Mouse (Mus musculus): ENCODE data around the gene Dok3. TPM values are rescaled to one million over a fixed set of nuclear protein-coding genes. Genes with fewer than 3 reads are reported as not detected.
"Not testable (repeated sequence)": the region's sequence is repeated elsewhere in the genome, so short reads cannot be mapped to it uniquely, and the experiment has no call there.

Dok3 gene
- polyA plus RNA-seq, 1 experiment from 2014 or later = 3.6 TPM

DNA sequence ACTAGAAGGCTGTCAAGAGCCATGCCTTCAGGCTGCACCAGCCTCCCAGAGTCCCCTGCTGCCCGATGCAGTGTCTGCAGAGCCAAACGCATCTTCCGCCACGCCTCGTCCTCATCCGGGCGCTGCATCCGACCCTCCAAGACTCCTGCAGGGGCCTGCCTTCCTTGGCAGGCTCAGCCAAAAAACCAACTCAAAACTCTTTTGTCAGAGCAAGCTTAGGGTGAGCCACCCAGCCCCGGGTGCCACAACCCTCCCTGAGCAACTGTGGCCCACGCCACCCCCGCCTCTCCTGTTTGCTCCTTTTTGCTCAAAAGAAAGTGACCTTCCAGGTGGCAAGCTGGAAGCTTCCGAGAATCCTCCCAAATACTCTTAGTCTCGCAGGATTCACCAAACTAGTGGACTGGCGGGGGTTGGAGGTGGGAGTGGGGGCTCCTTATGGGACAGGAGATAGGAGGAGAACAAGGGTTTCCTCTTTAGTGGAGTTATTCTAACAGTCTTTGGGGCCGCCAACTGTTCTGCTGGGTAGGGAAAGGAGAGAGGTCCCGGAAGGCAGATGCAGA is 40.7 kb upstream of the Dok3 start:
- Histone ChIP-seq H3K36me3 (ENCODE audit: control insufficient read depth, insufficient read depth, low read length) (no peaks in the 10 kb centered on the region), H3K27me3 (replicated peaks; ENCODE audit: control insufficient read depth, insufficient read depth, low read length) (no peaks in the 10 kb centered on the region), H3K9ac (ENCODE audit: low read depth, low read length) (peak overlapping the region; percentile 90), H3K27ac (ENCODE audit: low read depth, low read length) (peak overlapping the region; percentile 94), H3K4me3 (ENCODE audit: low read length) (peak overlapping the region; percentile 87), H3K4me1 (ENCODE audit: control insufficient read depth, insufficient read depth, low read depth, low read length) (peaks cover 28% of the 10 kb centered on the region), H3K9me3 (ENCODE audit: control insufficient read depth, low read length) (no peaks in the 10 kb centered on the region), H3K4me2 (ENCODE audit: low read length) (peak overlapping the region; percentile 90)
- WGBS = 3% methylated on average over 16 of the region's 16 CpGs
- peak; percentile 8; the same call in 1 of the 2 replicates for ATAC-seq

GRCm38 (mm10) chr13:55568524-55568923 is 39.4 kb upstream of the Dok3 start:
- H3K27me3 ChIP-seq (replicated peaks; ENCODE audit: control insufficient read depth, insufficient read depth, low read length); H3K27ac ChIP-seq (ENCODE audit: low read depth, low read length); ATAC-seq; H3K9me3 ChIP-seq (ENCODE audit: control insufficient read depth, low read length); H3K9ac ChIP-seq (ENCODE audit: low read depth, low read length); H3K4me2 ChIP-seq (ENCODE audit: low read length); H3K36me3 ChIP-seq (ENCODE audit: control insufficient read depth, insufficient read depth, low read length); H3K4me3 ChIP-seq (ENCODE audit: low read length): not testable (repeated sequence)
- peaks cover 28% of the 10 kb centered on the region for H3K4me1 ChIP-seq (ENCODE audit: control insufficient read depth, insufficient read depth, low read depth, low read length)
- 88% methylated on average over 3 of the region's 4 CpGs for WGBS

GRCm38 (mm10) chr13:55567949-55568348 is 38.9 kb upstream of the Dok3 start:
- whole genome bisulfite sequencing = 92% methylated on average over 2 of the region's 2 CpGs
- Histone ChIP-seq H3K9ac (ENCODE audit: low read depth, low read length) (no peak overlapping the region), H3K4me1 (ENCODE audit: control insufficient read depth, insufficient read depth, low read depth, low read length) (peaks cover 28% of the 10 kb centered on the region), H3K9me3 (ENCODE audit: control insufficient read depth, low read length) (no peaks in the 10 kb centered on the region), H3K27me3 (replicated peaks; ENCODE audit: control insufficient read depth, insufficient read depth, low read length) (no peaks in the 10 kb centered on the region), H3K36me3 (ENCODE audit: control insufficient read depth, insufficient read depth, low read length) (no peaks in the 10 kb centered on the region), H3K4me3 (ENCODE audit: low read length) (no peak overlapping the region), H3K27ac (ENCODE audit: low read depth, low read length) (no peak overlapping the region), H3K4me2 (ENCODE audit: low read length) (no peak overlapping the region)
- no peak for ATAC-seq

- Histone ChIP-seq H3K9ac (ENCODE audit: low read depth, low read length) (no peak overlapping the region), H3K27me3 (replicated peaks; ENCODE audit: control insufficient read depth, insufficient read depth, low read length) (no peaks in the 10 kb centered on the region), H3K9me3 (ENCODE audit: control insufficient read depth, low read length) (no peaks in the 10 kb centered on the region), H3K4me2 (ENCODE audit: low read length) (no peak overlapping the region), H3K4me3 (ENCODE audit: low read length) (no peak overlapping the region), H3K27ac (ENCODE audit: low read depth, low read length) (no peak overlapping the region), H3K4me1 (ENCODE audit: control insufficient read depth, insufficient read depth, low read depth, low read length) (peaks cover 25% of the 10 kb centered on the region), H3K36me3 (ENCODE audit: control insufficient read depth, insufficient read depth, low read length) (no peaks in the 10 kb centered on the region)
- 86% methylated on average over 6 of the region's 6 CpGs for WGBS
- no peak for ATAC-seq
Measured at GRCm38 (mm10) chr13:55567001-55567400, 37.9 kb upstream of the Dok3 start.

- H3K36me3 ChIP-seq (ENCODE audit: control insufficient read depth, insufficient read depth, low read length) = no peaks in the 10 kb centered on the region
- no peaks in the 10 kb centered on the region for H3K9me3 ChIP-seq (ENCODE audit: control insufficient read depth, low read length)
- H3K4me2 ChIP-seq (ENCODE audit: low read length) = no peak overlapping the region
- ATAC-seq = no peak
- H3K27ac ChIP-seq (ENCODE audit: low read depth, low read length) = no peak overlapping the region
- H3K4me1 ChIP-seq (ENCODE audit: control insufficient read depth, insufficient read depth, low read depth, low read length) = peaks cover 14% of the 10 kb centered on the region
- H3K4me3 ChIP-seq (ENCODE audit: low read length) = no peak overlapping the region
- WGBS = 81% methylated on average over 7 of the region's 7 CpGs
- H3K27me3 ChIP-seq (replicated peaks; ENCODE audit: control insufficient read depth, insufficient read depth, low read length) = no peaks in the 10 kb centered on the region
- H3K9ac ChIP-seq (ENCODE audit: low read depth, low read length) = no peak overlapping the region
Measured at GRCm38 (mm10) chr13:55563266-55563879, 34.3 kb upstream of the Dok3 start.

- peaks cover 12% of the 10 kb centered on the region for H3K36me3 ChIP-seq (ENCODE audit: control insufficient read depth, insufficient read depth, low read length)
- WGBS = 87% methylated on average over 6 of the region's 6 CpGs
Measured at GRCm38 (mm10) chr13:55557499-55557898, 28.4 kb upstream of the Dok3 start.

DNA sequence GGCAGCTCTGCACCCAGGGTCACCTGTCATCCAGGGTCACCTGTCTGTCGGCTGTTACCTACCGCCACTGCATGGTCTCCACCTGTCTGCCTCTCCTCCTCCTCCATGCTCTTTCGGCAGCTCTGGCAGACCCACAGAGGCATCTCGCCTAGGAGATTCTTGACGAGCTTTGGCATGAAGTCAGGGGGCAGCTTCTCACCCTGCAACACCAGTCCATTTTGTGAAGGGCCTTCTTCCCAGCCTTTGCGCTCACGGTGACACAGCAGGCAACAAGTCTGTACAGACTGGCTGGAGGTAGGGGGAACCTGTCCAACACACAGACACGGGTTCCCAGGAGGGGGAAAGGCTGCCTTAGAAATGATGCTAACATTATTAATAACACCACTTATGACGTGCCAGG is 26.8 kb upstream of the Dok3 start:
- no peak overlapping the region for H3K4me3 ChIP-seq (ENCODE audit: low read length)
- H3K9ac ChIP-seq (ENCODE audit: low read depth, low read length) = no peak overlapping the region
- H3K9me3 ChIP-seq (ENCODE audit: control insufficient read depth, low read length) = no peaks in the 10 kb centered on the region
- no peak for ATAC-seq
- H3K4me2 ChIP-seq (ENCODE audit: low read length) = no peak overlapping the region
- H3K36me3 ChIP-seq (ENCODE audit: control insufficient read depth, insufficient read depth, low read length) = peaks cover 16% of the 10 kb centered on the region
- H3K27ac ChIP-seq (ENCODE audit: low read depth, low read length) = no peak overlapping the region
- no peaks in the 10 kb centered on the region for H3K4me1 ChIP-seq (ENCODE audit: control insufficient read depth, insufficient read depth, low read depth, low read length)
- 87% methylated on average over 9 of the region's 9 CpGs for WGBS
- no peaks in the 10 kb centered on the region for H3K27me3 ChIP-seq (replicated peaks; ENCODE audit: control insufficient read depth, insufficient read depth, low read length)

More at GRCm38 (mm10) chr13:55557499-55557898, 28.4 kb upstream of the Dok3 start:
- H3K27ac ChIP-seq (ENCODE audit: low read depth, low read length) = no peak overlapping the region
- H3K4me3 ChIP-seq (ENCODE audit: low read length) = no peak overlapping the region
- H3K9me3 ChIP-seq (ENCODE audit: control insufficient read depth, low read length) = no peaks in the 10 kb centered on the region
- H3K27me3 ChIP-seq (replicated peaks; ENCODE audit: control insufficient read depth, insufficient read depth, low read length) = no peaks in the 10 kb centered on the region
- no peaks in the 10 kb centered on the region for H3K4me1 ChIP-seq (ENCODE audit: control insufficient read depth, insufficient read depth, low read depth, low read length)
- no peak for ATAC-seq
- H3K4me2 ChIP-seq (ENCODE audit: low read length) = no peak overlapping the region
- H3K9ac ChIP-seq (ENCODE audit: low read depth, low read length) = no peak overlapping the region

GRCm38 (mm10) chr13:55549061-55549460 is 20.0 kb upstream of the Dok3 start:
- Histone ChIP-seq H3K27ac (ENCODE audit: low read depth, low read length) (no peak overlapping the region), H3K9ac (ENCODE audit: low read depth, low read length) (no peak overlapping the region), H3K4me3 (ENCODE audit: low read length) (no peak overlapping the region), H3K4me1 (ENCODE audit: control insufficient read depth, insufficient read depth, low read depth, low read length) (no peaks in the 10 kb centered on the region), H3K36me3 (ENCODE audit: control insufficient read depth, insufficient read depth, low read length) (peaks cover 48% of the 10 kb centered on the region), H3K9me3 (ENCODE audit: control insufficient read depth, low read length) (no peaks in the 10 kb centered on the region), H3K27me3 (replicated peaks; ENCODE audit: control insufficient read depth, insufficient read depth, low read length) (no peaks in the 10 kb centered on the region), H3K4me2 (ENCODE audit: low read length) (no peak overlapping the region)
- peak; percentile 14; the same call in 1 of the 2 replicates for ATAC-seq
- 88% methylated on average over 15 of the region's 15 CpGs for WGBS

DNA sequence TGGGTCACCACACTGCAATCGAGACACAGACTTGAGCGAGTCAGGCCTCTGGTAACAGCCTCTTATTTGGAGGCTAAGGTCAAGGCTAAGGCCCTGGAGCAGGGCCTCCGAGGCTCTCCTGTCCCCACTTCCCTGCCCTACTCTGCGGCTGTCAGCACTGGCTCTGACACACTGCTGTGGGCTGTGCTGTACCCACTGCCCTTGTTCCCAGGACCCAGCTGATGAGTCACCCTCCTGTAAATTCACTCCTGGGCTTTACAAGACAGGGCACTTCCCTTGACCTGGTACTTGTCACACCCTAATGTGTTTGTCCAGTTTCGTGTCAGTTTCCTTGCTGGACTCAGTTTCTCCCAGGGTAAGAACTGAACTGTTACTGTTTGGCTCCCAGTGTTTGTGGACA is 19.3 kb upstream of the Dok3 start:
- no peaks in the 10 kb centered on the region for H3K9me3 ChIP-seq (ENCODE audit: control insufficient read depth, low read length)
- ATAC-seq = no peak
- peaks cover 51% of the 10 kb centered on the region for H3K36me3 ChIP-seq (ENCODE audit: control insufficient read depth, insufficient read depth, low read length)
- no peaks in the 10 kb centered on the region for H3K4me1 ChIP-seq (ENCODE audit: control insufficient read depth, insufficient read depth, low read depth, low read length)
- H3K9ac ChIP-seq (ENCODE audit: low read depth, low read length) = no peak overlapping the region
- H3K27ac ChIP-seq (ENCODE audit: low read depth, low read length) = no peak overlapping the region
- no peak overlapping the region for H3K4me3 ChIP-seq (ENCODE audit: low read length)
- 96% methylated on average over 5 of the region's 5 CpGs for WGBS
- no peak overlapping the region for H3K4me2 ChIP-seq (ENCODE audit: low read length)
- no peaks in the 10 kb centered on the region for H3K27me3 ChIP-seq (replicated peaks; ENCODE audit: control insufficient read depth, insufficient read depth, low read length)

Measured in hindbrain, embryonic 16.5 days (tissue).